Mouse (Mus musculus) liver, embryonic 12.5 days (tissue): Measurements from ENCODE around the gene Lair1. TPM values are rescaled to one million over a fixed set of nuclear protein-coding genes. Genes with fewer than 3 reads are reported as not detected.

Experiments used
- ATAC-seq: fragments of 200-750 bp; cut with Nextera tagmentation; 2 replicates; pipeline ENCODE4 v1.8.0; 2017; ENCODE audit warnings: moderate number of reproducible peaks, mild to moderate bottlenecking, moderate library complexity
- H3K27ac ChIP-seq: fragments of 300-500 bp; sonication (generic); 2 replicates; pipeline ENCODE4 v1.5.1; 2016; ENCODE audit warnings: mild to moderate bottlenecking
- H3K27me3 ChIP-seq: fragments of 300-500 bp; sonication (generic); replicated peaks from 2 replicates; pipeline ENCODE4 v1.6.1; 2016; ENCODE audit warnings: mild to moderate bottlenecking, moderate library complexity
- H3K36me3 ChIP-seq: fragments of 300-500 bp; sonication (generic); 2 replicates; pipeline ENCODE4 v1.6.1; 2016; ENCODE audit warnings: mild to moderate bottlenecking, moderate library complexity
- H3K4me1 ChIP-seq: fragments of 300-500 bp; sonication (generic); 2 replicates; pipeline ENCODE4 v1.6.1; 2016
- H3K4me2 ChIP-seq: fragments of 300-500 bp; sonication (generic); 2 replicates; pipeline ENCODE4 v1.6.1; 2016; ENCODE audit warnings: mild to moderate bottlenecking, moderate library complexity
- H3K4me3 ChIP-seq: fragments of 300-500 bp; sonication (generic); 2 replicates; pipeline ENCODE4 v1.5.1; 2016; ENCODE audit warnings: mild to moderate bottlenecking, moderate library complexity
- H3K9ac ChIP-seq: fragments of 300-500 bp; sonication (generic); 2 replicates; pipeline ENCODE4 v1.6.1; 2016; ENCODE audit warnings: mild to moderate bottlenecking, moderate library complexity
- H3K9me3 ChIP-seq: fragments of 300-500 bp; sonication (generic); replicated peaks from 2 replicates; pipeline ENCODE4 v1.6.1; 2016; ENCODE audit warnings: mild to moderate bottlenecking, moderate library complexity
- WGBS: fragments of 180-500 bp; shearing (Covaris S2); methylation state at CpG from one replicate; pipeline ENCODE4 v1.1.7; 2016; ENCODE audit not compliant: insufficient replicate concordance; 5-methylcytosine and 5-hydroxymethylcytosine counted together
- polyA plus RNA-seq: library from polyadenylated mRNA; unstranded; fragments of >200 nt; fragmentation: Nextera tagmentation; extraction: Ambion mirVana; gene quantifications from 2 replicates; pipeline ENCODE4 v1.2.1, GENCODE M21; 2016

Gene Lair1
- 0.81 and 1.0 TPM in 2 replicates for polyA plus RNA-seq

- Histone ChIP-seq H3K4me3 (no peak within 1 kb of the TSS), H3K27me3 (no peaks in the 10 kb centered on the region), H3K36me3 (no peaks in the 10 kb centered on the region), H3K4me2 (peak within 1 kb of the TSS; percentile 18; the same call in 1 of the 2 replicates), H3K27ac (0 out of 2 replicates have a peak within 1 kb of the TSS, but pooled peaks have one; percentile 20), H3K9ac (no peak within 1 kb of the TSS), H3K4me1 (peaks cover 6% of the 10 kb centered on the region), H3K9me3 (no peaks in the 10 kb centered on the region)
- WGBS, result 25% methylated on average over 2 of the region's 2 CpGs
- no peak for ATAC-seq
Measured at GRCm38 (mm10) chr7:4063013-4063412, at the start of gene Lair1. TSS of gene Lair1 (minus strand) at chr7:4063204.

- H3K27ac ChIP-seq, result no peak overlapping the region
- no peaks in the 10 kb centered on the region for H3K27me3 ChIP-seq
- no peaks in the 10 kb centered on the region for H3K9me3 ChIP-seq
- WGBS, result 45% methylated on average over 3 of the region's 3 CpGs
- H3K9ac ChIP-seq, result no peak overlapping the region
- no peaks in the 10 kb centered on the region for H3K36me3 ChIP-seq
- no peaks in the 10 kb centered on the region for H3K4me1 ChIP-seq
- no peak overlapping the region for H3K4me3 ChIP-seq
- H3K4me2 ChIP-seq, result no peak overlapping the region
- no peak for ATAC-seq
Measured at GRCm38 (mm10) chr7:4111766-4112165, 48.8 kb upstream of the Lair1 start.

GRCm38 (mm10) chr7:4103411-4103810 is 40.4 kb upstream of the Lair1 start:
- Histone ChIP-seq H3K9ac (no peak overlapping the region), H3K9me3 (no peaks in the 10 kb centered on the region), H3K36me3 (no peaks in the 10 kb centered on the region), H3K4me3 (no peak overlapping the region), H3K4me1 (no peaks in the 10 kb centered on the region), H3K27me3 (no peaks in the 10 kb centered on the region), H3K27ac (no peak overlapping the region), H3K4me2 (no peak overlapping the region)
- WGBS, result 19% methylated on average over 4 of the region's 4 CpGs
- ATAC-seq, result no peak

- Histone ChIP-seq H3K4me3 (no peak overlapping the region), H3K27me3 (no peaks in the 10 kb centered on the region), H3K9ac (no peak overlapping the region), H3K4me1 (no peaks in the 10 kb centered on the region), H3K4me2 (no peak overlapping the region), H3K9me3 (no peaks in the 10 kb centered on the region), H3K36me3 (no peaks in the 10 kb centered on the region), H3K27ac (no peak overlapping the region)
- ATAC-seq, result no peak
- 67% methylated on average over 5 of the region's 5 CpGs for WGBS
Measured at GRCm38 (mm10) chr7:4101144-4101543, 38.1 kb upstream of the Lair1 start.

- Histone ChIP-seq H3K4me1 (no peaks in the 10 kb centered on the region), H3K36me3 (no peaks in the 10 kb centered on the region), H3K4me3 (no peak overlapping the region), H3K9ac (no peak overlapping the region), H3K9me3 (no peaks in the 10 kb centered on the region), H3K4me2 (no peak overlapping the region), H3K27me3 (no peaks in the 10 kb centered on the region), H3K27ac (no peak overlapping the region)
- no peak for ATAC-seq
- WGBS, result 55% methylated on average over 2 of the region's 2 CpGs
Measured at GRCm38 (mm10) chr7:4098832-4099231, 35.8 kb upstream of the Lair1 start.

- no peak for ATAC-seq
- no peak overlapping the region for H3K27ac ChIP-seq
- H3K27me3 ChIP-seq, result no peaks in the 10 kb centered on the region
- H3K9me3 ChIP-seq, result no peaks in the 10 kb centered on the region
- H3K4me3 ChIP-seq, result no peak overlapping the region
- no peak overlapping the region for H3K9ac ChIP-seq
- 63% methylated on average over 2 of the region's 2 CpGs for WGBS
- no peaks in the 10 kb centered on the region for H3K36me3 ChIP-seq
- no peaks in the 10 kb centered on the region for H3K4me1 ChIP-seq
- no peak overlapping the region for H3K4me2 ChIP-seq
Measured at GRCm38 (mm10) chr7:4098301-4098700, 35.3 kb upstream of the Lair1 start.

- Histone ChIP-seq H3K9me3 (no peaks in the 10 kb centered on the region), H3K36me3 (no peaks in the 10 kb centered on the region), H3K9ac (no peak overlapping the region), H3K4me1 (peaks cover 33% of the 10 kb centered on the region), H3K4me3 (no peak overlapping the region), H3K27ac (no peak overlapping the region), H3K27me3 (no peaks in the 10 kb centered on the region), H3K4me2 (no peak overlapping the region)
- ATAC-seq, result no peak
- 18% methylated on average over 8 of the region's 8 CpGs for WGBS
Measured at GRCm38 (mm10) chr7:4091170-4091569, 28.2 kb upstream of the Lair1 start.

- Histone ChIP-seq H3K27ac (no peak overlapping the region), H3K9ac (no peak overlapping the region), H3K4me3 (no peak overlapping the region), H3K4me2 (no peak overlapping the region), H3K36me3 (no peaks in the 10 kb centered on the region), H3K27me3 (no peaks in the 10 kb centered on the region), H3K4me1 (peaks cover 33% of the 10 kb centered on the region), H3K9me3 (no peaks in the 10 kb centered on the region)
- WGBS, result 25% methylated on average over 2 of the region's 2 CpGs
- ATAC-seq, result peak; percentile 65
Measured at GRCm38 (mm10) chr7:4088679-4089078, 25.7 kb upstream of the Lair1 start.

GRCm38 (mm10) chr7:4087896-4088480 is 25.0 kb upstream of the Lair1 start:
- 64% methylated on average over 6 of the region's 6 CpGs for WGBS
- ATAC-seq, result no peak

GRCm38 (mm10) chr7:4087238-4087895 is 24.4 kb upstream of the Lair1 start:
- Histone ChIP-seq H3K27me3 (no peaks in the 10 kb centered on the region), H3K4me1 (peaks cover 42% of the 10 kb centered on the region), H3K9ac (no peak overlapping the region), H3K4me2 (no peak overlapping the region), H3K36me3 (no peaks in the 10 kb centered on the region), H3K27ac (no peak overlapping the region), H3K9me3 (no peaks in the 10 kb centered on the region), H3K4me3 (no peak overlapping the region)
- ATAC-seq, result no peak
- 51% methylated on average over 4 of the region's 4 CpGs for WGBS

More at GRCm38 (mm10) chr7:4087896-4088480, 25.0 kb upstream of the Lair1 start:
- no peak overlapping the region for H3K4me2 ChIP-seq
- H3K36me3 ChIP-seq, result no peaks in the 10 kb centered on the region
- peaks cover 36% of the 10 kb centered on the region for H3K4me1 ChIP-seq
- H3K9ac ChIP-seq, result no peak overlapping the region
- H3K27ac ChIP-seq, result no peak overlapping the region
- no peaks in the 10 kb centered on the region for H3K9me3 ChIP-seq
- no peak overlapping the region for H3K4me3 ChIP-seq
- H3K27me3 ChIP-seq, result no peaks in the 10 kb centered on the region

- no peak overlapping the region for H3K4me2 ChIP-seq
- H3K4me3 ChIP-seq, result no peak overlapping the region
- H3K27ac ChIP-seq, result no peak overlapping the region
- H3K36me3 ChIP-seq, result no peaks in the 10 kb centered on the region
- no peak overlapping the region for H3K9ac ChIP-seq
- no peak for ATAC-seq
- H3K27me3 ChIP-seq, result no peaks in the 10 kb centered on the region
- H3K4me1 ChIP-seq, result peaks cover 31% of the 10 kb centered on the region
- no peaks in the 10 kb centered on the region for H3K9me3 ChIP-seq
Measured at GRCm38 (mm10) chr7:4085562-4085961, 22.6 kb upstream of the Lair1 start.

GRCm38 (mm10) chr7:4084161-4084560 is 21.2 kb upstream of the Lair1 start:
- Histone ChIP-seq H3K4me2 (no peak overlapping the region), H3K9me3 (no peaks in the 10 kb centered on the region), H3K9ac (no peak overlapping the region), H3K4me3 (no peak overlapping the region), H3K36me3 (no peaks in the 10 kb centered on the region), H3K27ac (no peak overlapping the region), H3K27me3 (no peaks in the 10 kb centered on the region), H3K4me1 (peaks cover 23% of the 10 kb centered on the region)
- ATAC-seq, result no peak
- 56% methylated on average over 6 of the region's 6 CpGs for WGBS
